Mouse (Mus musculus) left cerebral cortex, adult 8-10 months (tissue): ENCODE measurements at regions not wholly inside any gene's neighbourhood (a gene's known extent, or its start where the extent isn't known, plus 50 kb on each side); places are given as distances from the start of the nearest gene placed in this dataset.

Experiments
- DNase-seq, 2 experiments: peaks; one replicate each; pipeline ENCODE4 v3.0.0; 2022; ENCODE audit warnings: low spot score in 2 of 2

DNA sequence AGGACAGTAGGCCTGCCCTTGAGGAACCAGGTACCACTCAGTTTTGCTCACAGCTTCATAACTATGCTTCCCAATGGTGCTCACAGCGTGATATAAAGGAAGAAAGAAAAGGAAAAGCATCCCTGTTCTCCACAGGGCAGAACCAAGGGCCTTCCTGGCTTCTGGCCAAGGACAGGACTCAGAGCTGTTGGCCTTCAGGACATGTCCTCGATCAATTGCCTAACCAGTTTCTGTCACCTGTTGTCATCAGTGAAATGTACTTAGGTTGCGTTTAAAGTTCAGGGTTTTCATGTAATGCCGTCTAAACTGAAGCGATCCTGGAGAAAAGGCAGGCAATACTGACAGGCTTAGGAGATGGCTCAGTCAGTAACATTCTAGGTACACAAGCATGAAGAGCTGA lies 232.9 kb downstream of the Csl start:
- no peak for DNase-seq

DNA sequence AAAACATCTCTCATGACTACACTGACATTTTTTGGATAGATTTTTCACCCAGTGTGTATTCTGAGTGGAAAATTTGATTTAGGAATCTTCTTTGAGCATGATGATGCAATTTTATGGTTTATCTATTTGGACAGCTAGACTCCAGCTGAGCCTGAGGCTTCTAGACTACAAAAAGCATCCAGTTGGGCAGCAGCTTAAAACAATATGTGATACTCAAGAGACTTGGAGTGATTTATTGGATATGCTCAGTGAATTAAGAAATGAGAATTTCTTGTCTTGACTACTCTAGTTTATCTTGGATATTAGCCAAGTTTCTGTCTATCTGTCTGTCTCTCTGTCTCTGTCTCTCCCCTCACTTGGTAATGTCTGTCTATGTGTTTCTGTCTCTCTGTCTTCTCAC lies 228.4 kb downstream of the Csl start:
- no peak for DNase-seq

DNA sequence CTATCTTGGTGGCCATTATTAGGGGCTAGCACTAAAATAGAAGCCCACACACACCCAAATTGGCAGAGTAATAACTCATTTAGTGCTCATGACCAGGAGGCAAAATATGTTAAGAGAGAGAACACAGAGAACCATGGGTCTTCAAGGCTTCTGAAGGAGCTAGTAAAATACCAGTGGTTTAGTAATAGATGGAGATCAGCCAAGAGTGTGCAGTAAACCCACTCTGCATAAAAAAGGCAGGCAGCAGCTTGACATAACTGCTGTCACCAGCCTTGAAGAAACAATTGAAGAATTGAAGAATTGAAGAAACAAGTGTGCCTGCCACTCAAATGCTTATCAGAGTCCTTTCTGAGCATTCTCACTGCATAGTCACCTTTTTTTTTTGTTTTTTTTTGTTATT lies 227.9 kb downstream of the Csl start:
- DNase-seq: no peak

DNA sequence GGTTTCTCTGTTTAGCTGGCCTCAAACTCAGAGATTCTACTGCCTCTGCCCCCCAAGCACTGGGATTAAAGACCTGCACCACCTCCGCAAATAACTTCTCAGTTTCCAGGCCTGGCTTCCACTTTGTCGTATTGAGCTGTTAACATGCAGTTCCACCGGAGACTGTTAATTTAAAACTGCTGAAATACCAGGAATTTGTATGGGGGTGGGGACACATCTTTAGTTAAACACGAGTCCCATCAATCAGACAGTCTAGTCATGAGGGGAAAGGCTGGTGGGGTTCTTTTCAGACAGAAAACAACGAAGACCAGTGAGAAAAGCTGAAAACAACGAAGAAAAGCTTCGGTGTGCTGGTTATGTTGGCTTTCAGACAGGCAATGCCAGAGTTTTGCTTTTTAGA lies 227.5 kb downstream of the Csl start:
- DNase-seq: no peak

DNA sequence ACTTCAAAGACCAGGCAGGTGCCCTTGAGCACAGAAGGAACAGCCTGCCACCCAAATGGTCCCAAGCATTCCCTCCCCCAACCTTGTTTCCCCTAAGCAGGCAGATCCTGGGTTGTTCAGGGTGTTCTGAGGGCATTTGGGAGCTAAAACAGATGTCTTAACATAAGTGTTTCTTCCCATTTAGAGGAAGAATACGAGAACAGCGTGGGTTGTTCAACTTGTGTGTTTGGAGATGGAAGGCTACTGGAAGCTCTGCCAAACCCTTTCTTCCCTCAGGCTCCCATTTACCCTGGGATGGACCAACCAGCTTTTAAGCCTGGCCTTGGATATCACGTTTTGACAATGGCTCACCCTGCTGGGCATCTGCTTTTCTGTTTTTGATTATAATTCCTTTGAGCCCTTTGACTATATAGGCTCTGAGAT lies 226.8 kb downstream of the Csl start:
- DNase-seq: no peak

DNA sequence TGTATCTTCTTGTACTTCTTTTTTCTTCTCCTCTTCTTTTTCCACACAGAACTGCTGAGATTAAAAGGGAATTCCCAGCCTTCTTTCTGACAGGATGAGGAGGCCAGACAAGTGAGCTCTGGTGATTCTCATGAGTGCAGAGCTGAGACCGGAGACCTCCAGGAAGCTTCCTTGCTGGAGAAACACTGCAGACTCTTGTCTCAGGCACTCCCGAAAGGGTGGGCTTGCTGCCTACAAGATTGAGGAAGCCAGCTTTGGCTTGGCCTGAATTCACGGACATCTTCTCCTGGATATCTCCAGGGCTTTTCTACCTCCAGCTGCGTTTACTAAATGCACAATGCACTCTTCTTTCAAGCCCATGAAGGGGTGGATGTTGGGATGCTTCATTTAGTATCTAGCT lies 226.0 kb downstream of the Csl start:
- DNase-seq: no peak

DNA sequence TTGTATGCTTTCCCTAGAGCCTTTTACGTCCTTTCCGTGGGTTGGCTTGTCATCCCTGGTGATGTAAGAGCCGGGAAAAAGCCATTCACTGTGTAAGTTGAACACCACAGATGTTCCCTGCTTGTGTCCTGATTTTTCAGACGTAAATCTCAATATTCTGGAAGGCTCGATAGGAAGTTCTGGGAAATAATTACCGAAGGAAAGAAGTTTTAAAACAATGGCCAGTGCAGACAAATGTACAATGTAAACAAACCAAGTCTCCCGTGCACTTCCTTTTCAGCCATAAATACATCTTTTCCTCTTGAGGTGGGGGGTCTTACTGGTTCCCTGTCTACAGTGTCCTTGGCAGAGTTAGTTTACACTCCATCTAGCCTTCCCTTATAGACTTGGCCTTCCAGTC lies 225.2 kb downstream of the Csl start:
- no peak for DNase-seq

DNA sequence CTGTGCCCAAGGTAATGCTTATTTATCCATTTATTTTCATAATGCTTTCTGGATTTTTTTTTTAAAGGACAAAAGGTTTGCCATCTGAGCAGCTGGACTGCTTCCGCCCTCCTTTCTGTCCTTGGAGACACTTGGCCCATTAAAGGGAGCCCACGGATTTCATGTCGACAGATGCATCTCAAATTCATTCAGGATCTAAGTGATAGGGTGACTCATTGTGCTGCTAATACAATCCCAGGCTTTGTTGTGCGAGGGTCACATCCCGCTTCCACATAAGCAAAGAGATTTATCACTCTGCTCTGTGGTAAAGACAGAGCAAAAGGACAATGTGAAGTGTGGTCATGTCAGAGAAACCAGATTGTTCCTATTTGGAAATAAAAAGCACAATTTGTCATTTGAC lies 220.8 kb downstream of the Csl start:
- no peak for DNase-seq

DNA sequence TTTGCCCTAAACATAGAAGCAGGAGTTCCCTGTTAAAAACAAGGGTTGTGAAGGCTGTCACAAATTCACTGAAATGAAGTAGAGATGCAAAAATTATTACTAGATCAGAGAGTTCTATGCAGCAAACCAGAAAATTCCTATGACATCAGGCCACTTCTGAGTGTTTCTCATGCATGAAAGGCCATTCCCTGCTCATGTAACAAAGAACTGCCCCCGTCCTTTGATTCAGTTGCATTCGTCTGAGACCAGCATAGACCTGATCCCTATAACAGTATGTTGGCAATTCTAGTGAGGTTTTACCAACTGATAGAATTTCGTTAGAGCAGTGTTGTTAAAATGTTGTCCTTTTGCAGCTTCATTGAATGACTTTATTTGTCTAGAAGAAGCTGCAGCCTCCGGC lies 207.1 kb downstream of the Csl start:
- no peak for DNase-seq

DNA sequence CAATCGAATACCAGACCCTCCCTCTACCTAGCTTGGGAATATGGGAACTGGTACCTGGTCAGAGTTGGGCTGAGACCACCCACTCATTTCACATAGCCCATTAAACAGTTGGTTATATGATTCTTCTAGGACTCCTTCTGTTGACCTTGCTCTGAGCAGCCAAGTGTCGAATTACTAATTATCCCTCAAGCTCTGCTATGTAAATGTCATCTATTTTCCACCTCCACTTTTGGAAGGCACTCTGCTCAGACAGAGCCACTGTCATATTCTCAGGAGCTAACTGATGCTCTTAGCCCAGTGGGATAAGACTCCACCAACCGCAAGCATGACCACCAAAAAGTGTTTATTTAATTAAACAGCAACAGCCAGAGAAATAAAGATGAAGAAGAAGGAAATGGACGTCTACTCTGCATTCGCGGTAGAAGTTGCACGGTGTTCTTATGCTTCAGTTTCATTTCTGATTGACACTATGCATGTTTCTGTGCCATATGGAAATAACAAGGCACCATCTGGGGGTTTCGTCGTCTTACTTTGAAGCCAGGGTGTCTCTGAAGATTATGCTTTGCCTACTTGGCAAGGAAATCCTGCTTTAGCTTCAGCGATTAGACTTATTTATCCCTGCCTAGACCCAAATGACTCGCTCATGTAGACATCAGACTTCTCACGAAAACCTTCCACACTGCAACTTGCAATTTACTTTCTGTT lies 206.5 kb downstream of the Csl start:
- no peak for DNase-seq

DNA sequence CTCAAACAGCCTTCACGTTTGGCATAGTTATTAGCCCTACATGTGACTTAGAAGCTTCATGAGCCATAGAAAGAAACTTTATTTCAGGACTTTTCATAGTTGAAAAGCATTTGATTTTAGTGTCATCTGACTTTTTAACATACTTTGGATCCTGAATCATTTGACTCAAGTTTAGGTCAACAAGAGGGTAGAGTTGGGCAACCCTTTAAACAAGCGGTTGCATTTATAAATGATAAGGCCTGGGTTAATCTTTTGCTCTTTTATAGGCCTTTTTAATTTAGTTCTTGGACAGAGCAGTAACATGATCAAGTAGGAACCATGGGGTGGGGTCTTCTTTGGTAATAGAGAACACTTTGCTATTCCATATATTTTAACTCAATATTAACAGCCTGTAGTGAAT lies 204.4 kb downstream of the Csl start:
- no peak for DNase-seq

DNA sequence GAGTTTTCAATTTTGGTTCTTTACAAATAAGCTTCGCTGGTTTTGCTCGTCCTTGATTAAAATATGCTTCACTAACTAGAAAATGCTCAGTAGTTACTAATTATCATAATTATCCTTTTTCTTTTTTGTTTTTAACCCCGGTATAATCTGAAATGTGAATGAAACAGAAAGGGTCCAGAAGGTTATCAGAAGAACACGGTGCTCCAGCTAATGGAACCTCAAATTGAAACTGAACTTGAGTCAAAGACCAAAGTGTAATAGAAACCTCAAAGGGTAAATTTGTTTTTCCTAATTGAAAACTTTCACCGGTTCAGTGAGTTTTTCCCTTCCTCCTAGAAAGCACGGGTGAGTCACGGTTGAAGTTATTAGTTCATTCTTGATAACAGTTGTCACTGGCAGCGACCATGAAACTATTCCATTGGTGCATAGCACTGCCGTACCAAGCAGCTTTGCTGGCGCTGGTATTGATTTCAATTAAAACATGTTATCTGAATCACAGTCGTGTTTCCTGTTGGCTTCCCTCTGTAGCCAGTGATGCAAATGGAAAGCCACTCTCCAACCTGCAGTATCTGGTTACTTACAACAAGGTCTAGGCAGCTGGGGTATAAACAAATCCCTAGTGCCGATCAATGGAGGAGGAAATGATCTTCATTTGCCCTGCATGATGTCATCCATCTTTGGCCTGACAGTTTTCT lies 203.7 kb downstream of the Csl start:
- DNase-seq: no peak

DNA sequence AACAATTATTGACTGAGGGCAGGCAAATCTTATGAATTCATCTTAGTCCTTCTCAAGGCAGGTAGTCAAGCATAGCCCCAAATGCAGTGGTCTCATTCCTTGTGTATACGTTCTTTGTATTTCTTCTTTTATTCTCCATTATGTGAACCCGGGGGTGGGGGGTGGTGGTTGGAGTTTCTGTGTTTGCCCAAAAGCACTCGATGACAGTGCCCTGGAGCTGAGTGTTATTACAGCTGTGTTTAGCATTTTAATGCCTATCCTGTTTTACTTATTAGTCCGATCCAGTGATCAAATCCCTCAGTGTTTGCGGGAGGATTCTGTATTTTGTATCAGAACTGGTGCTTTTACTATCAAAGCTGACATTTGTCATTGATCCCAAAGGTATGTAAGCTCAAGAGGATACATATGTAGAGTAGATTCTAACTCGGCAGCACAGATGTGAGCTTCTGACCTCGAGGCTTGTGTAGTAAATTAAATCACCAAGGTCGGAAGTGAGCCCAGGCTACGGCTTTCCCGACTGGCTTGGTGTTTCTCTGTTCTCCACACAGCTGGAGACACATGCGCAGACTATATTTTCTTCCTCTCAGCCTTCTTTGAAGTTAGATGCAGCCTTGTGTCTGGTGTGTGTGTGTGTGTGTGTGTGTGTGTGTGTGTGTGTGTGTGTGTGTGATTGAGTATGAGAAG lies 203.0 kb downstream of the Csl start:
- no peak for DNase-seq

DNA sequence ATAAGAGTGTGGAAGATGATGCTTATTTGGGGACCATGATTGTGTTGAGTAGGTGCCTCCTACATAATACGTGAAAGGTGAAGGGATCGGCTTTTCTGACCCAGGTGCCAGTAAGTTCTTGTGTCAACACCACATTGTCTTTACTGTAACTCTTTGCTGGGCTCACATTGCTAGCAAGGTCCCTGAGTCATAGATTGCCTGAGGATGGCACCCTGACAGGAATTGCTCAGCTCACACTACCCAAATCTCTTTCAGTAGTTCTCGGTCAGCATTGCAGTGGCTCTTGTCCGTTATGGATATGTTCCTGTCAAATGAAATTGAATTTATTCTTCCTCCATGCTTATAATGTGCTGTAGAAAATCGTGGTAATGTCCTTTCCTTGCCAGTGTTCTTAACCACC lies 200.8 kb downstream of the Csl start:
- no peak for DNase-seq

DNA sequence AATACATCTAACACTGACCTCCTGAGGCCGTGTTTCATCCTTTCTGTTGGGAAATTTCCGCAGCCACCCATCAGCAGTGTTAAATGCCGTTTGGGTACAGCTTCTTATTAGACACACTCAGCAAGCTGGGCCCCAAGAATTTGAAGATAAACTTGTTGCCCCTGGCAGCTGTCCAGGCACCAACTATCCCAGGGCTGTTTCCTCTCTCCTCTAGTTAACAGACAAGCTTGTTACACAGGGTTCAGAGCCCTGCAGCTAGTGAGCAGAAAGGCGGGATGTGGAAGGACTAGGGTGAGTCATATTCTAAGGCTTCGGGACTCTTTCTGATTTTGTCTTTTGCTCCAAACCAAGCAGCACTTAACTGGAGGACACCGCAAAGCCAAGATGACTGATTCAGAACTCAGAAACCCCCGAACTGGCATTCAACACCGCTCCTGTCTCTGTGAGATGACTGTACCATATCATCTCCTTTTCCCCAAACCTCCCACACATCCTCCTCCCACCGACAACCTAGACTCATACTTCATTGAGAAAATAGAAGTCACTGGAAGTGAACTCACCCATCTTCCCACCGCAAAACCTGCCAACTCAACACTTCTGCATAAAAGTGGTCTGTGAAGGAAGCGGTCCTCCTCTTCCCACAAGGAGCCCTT lies 198.2 kb downstream of the Csl start:
- peak in 1 of 2 experiments; percentile 71 for DNase-seq

DNA sequence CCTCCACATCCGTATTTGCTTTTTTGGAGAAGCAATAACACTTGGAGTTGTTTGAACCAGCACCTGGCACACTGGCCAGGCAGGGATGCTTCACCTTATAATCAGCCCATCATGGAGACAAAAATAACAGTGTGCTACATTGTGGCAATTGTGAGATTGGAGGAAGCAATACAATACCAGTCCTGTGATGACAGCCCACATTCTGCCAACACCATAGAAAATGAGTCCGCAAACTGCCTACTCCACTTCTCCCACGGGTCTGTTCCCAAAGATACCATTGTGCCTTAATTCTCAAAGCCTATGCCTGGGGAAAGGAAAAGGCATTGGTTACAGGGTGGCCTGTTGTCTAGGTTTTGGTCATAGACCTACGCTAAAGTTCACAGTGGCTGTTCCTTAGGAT lies 194.9 kb downstream of the Csl start:
- DNase-seq: no peak

DNA sequence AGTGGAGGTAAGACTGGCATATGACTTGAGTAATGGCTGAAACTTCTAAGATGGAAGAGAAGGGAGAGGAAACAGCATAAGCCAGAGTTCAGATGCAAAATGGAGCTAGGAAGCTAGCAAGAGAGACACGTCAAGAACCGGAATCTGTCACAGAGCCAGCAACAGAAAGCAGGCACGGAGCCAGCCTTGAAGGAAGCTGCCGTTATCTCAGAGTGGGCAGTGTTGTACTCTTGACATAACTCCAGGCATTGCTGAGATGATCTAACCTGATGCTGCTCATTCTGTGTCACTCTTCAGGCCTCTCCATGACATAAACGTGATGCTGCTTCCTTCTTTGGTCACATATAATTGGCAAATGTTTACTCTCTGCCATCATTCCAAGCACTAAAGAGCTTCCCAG lies 191.0 kb downstream of the Csl start:
- no peak for DNase-seq

DNA sequence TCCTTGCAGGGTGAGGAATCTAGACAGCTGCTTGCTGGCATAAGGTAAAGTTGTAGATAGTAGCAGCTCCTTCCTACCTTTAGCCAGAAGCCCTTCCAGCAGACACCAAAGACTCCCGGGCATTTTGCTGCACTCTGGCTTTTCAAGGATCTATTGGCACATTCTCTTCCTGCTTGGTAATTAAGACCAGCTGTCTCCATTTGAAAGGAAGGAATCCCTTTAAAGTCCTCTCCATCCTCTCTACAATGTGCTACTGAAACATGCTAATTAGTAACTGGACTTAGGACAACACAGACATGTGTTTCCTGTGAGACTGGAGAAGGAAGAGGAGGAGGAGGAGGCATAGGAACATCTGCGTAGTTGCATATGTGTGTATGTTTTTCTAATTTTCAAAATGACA lies 189.3 kb downstream of the Csl start:
- DNase-seq: no peak

DNA sequence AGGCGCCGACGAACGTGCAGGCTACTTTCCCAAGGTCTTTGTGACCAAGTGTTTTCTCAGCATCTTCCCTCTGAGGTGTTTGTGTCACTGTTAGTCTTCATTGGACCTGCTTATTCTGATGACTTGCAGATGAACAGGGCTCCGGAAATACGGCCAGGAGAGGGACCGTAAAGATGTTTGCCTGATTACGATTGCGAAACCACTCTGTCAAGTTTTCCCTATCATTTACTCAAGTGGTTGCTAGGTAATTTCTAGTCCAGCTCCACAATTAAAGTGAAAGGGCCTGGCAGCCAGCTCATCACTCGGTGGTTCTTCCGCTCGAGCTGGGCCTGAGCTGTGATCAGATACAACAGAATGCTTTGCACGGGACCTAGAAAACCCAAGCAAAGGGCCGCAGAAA lies 185.5 kb downstream of the Csl start:
- DNase-seq: no peak

DNA sequence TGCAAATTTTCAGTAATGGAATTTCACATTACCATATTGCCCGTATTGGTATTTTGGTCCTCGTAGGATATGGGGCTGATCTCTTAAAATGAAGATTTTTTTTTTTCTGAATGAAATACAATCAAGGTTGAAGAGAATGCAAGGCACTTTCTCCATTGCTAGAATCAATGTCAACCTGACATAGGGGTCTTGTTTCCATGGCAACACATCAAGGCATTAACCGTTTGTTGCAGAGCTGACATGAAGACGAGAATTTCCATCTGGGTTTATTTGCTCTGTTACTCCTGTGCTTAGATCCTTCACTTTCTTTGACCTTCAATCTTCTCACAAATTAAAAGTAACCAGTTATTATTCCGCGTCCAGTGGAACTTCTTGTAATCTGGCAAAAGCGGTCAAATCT lies 184.2 kb downstream of the Csl start:
- no peak for DNase-seq

DNA sequence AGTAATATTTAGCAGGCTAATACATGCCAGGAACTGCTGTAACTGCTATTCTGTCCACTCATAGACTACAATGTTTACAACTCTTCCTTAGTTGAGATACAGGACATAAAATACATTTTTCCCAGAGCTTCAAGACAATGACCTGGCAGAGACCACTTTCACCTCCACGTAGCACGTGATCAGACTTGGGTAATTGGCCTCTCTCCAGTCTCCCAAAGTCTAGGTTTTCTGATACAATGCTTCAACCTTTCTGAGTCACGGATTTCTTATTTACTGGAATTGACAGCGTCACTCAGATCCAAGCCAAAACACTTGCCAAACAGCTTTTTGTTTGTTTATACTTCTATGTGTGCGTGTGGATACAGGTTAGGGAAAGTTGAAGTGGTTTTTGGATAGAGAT lies 183.2 kb downstream of the Csl start:
- no peak for DNase-seq

DNA sequence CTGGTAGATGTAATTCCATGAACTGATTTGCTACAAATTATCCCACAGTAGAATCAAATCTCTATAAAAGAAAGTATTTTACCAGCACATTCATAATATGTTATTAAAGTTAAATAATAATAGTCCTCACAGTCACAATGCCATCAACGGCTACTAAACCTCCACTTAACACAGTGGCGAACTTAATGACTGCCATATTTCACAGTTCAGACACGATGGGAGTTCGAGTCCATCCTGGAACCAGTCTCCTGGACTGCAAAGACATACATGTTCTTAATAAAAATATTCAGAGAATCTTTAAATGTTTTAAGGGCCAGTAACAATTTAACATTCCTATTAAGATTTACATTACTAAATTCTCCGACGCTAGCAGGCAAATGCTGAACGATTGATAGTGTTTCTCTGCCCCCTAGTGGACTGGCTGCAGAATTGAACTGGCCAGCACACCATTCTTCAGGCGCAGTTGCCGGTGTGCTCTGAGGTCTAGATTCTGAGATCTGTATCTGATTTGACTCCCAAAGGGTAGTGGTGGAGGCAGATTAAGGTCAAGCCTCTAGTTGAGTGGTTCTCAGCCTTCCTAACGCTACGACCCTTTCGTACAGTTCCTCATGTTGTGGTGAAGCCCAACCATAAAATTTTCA lies 182.3 kb downstream of the Csl start:
- no peak for DNase-seq
